Mouse (Mus musculus) cerebellum, postnatal 10 days (tissue): ENCODE data around the gene Krt36.

Source experiments
- DNase-seq, 2 experiments: peaks; one replicate each; pipeline ENCODE4 v3.0.0; 2021; ENCODE audit warnings: mixed read lengths in 2 of 2

The Krt36 gene

DNA sequence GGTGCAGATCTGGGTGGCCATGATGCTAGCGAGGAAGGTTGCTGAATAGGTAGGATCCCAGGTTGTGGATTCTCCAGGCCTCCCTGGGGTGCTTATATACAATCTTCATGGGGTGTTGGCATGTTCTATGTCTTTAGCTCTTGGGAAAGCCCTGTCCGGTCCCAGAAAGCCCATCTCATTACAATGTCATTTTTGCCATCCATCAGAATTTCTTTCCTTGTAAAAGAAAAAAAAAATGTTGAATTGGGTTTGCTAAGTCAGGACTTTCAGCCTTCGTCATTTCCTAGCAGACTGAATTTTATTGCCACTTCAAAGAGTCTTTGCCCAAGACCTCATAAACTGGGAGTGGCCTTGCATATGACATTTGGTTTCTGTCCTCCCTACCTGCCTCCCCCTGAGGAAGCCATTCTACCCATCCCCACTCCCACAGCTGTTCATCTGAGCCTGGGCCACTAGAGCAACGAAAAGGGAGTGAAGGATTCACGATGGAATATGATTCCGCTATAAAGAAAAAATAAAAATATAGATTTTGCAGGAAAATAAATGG lies at the start of gene Krt36:
TSS of gene Krt36 (minus strand) at position 51 of the 547 bp plus-strand sequence.
- no peak for DNase-seq

DNA sequence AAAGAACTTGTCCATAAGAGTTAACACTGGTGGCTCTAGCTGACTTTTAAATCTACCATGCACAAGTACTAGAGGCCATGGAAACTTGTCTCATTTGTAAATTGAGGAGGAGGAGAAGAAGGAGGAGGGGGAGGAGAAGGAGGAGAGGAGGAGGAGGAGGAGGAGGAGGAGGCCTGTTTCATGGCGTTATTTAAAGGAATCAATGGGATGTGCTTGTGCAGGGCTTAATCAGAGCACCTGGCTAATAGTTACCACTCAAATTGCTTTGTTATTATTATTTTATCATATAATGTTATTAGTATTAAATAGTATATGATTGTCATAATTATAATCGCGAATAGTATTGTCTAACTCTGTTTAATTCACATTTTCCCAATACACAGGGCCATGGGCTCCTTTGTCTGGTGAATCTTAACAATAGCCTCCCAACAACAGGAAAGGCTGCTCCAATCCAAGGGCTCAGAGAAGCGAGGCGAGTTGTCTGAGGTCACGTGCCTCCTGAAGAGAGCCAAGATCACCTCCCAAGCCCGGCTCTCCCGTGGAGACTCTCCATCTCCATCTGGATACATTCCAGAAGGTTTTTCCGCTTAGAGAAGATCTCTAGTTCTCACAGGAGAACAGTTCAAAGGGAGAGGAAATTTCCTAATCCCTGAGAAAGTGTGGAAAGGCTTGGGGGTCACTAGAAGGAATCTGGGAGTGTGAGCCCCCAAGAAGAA lies 43.3 kb upstream of the Krt36 start, which contains the start of gene Krt19:
TSS of gene Krt19 (minus strand) at position 51 of the 716 bp plus-strand sequence.
- peak; percentile 56 to 60 for DNase-seq

GRCm38 (mm10) chr11:100147566-100148353 lies 42.3 kb upstream of the Krt36 start:
- no peak for DNase-seq

- DNase-seq: no peak
These were observed 40.6 kb upstream of the Krt36 start for GRCm38 (mm10) chr11:100145858-100146560.

DNA sequence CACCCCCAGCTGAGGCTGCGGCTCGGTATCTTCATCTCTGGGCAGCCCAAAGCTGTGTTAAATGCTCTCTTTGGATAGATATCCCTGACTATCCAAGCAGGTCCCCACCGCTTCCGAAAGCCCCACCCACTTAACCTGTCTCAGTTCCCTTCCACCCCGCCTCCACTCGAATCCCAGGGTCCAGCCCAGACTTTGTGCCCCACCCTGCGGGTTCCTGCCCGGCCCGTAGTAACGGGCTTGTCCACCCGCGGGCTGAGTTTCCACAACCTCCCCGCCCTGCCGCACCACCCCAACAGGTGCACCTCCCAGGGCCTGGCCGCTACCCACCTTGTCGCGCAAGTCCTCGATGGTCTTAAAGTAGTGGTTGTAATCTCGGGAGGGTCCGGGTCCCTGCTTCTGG lies 39.7 kb upstream of the Krt36 start:
- no peak for DNase-seq

GRCm38 (mm10) chr11:100140966-100141365 lies 35.5 kb upstream of the Krt36 start:
- DNase-seq: peak; percentile 15 to 32

- no peak for DNase-seq
These were observed 34.0 kb upstream of the Krt36 start for GRCm38 (mm10) chr11:100139391-100139790.

DNA sequence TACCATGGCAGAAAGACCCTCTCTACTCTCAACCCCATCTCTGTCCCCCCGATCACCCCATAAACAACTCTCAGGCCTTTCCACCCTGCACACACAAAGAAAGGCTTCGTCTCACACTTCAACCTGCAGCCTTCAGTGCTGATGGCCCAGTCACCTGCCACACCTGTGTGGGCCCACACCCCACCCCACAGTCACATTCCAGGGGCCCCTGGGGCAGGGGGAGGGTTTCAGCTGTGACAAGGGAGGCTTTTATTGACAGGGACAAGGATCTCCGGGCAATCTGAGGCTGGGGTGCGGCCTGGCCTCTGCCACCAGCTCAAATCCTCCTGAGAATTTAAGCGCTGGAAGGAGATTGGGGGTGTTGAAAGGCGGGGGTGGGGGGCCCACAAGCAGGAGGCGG lies 33.4 kb upstream of the Krt36 start:
- DNase-seq: no peak

GRCm38 (mm10) chr11:100137693-100138092 lies 32.3 kb upstream of the Krt36 start:
- DNase-seq: peak; percentile 19 to 34

GRCm38 (mm10) chr11:100136559-100136958 lies 31.1 kb upstream of the Krt36 start:
- DNase-seq: no peak

GRCm38 (mm10) chr11:100135731-100136130 lies 30.3 kb upstream of the Krt36 start, which contains the start of gene Krt15:
Krt15 (minus strand) TSS chr11:100135928.
- no peak for DNase-seq

- DNase-seq: peak; percentile 51 to 62
These were observed 19.5 kb upstream of the Krt36 start for GRCm38 (mm10) chr11:100124901-100125300.

- no peak for DNase-seq
These were observed 16.0 kb upstream of the Krt36 start, which contains the start of gene Krt13 for GRCm38 (mm10) chr11:100121466-100121865. Krt13 (minus strand) TSS chr11:100121566.

DNA sequence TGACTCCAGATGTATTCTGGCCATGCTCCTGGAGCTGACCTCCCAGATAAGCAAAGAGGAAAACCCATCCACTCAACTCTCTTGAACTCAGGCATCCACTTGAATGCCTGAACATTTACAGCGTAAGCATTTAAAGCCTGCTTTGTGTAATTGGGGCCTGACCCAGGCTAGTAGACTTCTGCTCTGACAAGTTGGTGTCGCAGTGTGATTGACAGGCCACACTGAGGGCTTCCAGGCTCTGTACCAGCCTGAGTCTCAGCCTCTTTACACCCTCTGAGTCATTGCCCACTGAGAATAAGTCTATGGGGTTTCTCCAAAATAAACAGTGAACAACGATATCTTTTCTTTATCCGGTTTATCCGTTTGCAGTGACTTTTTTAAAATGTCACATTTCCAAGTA lies 14.9 kb upstream of the Krt36 start:
- no peak for DNase-seq

- no peak for DNase-seq
These were observed 8.3 kb upstream of the Krt36 start for GRCm38 (mm10) chr11:100113742-100114029.

DNA sequence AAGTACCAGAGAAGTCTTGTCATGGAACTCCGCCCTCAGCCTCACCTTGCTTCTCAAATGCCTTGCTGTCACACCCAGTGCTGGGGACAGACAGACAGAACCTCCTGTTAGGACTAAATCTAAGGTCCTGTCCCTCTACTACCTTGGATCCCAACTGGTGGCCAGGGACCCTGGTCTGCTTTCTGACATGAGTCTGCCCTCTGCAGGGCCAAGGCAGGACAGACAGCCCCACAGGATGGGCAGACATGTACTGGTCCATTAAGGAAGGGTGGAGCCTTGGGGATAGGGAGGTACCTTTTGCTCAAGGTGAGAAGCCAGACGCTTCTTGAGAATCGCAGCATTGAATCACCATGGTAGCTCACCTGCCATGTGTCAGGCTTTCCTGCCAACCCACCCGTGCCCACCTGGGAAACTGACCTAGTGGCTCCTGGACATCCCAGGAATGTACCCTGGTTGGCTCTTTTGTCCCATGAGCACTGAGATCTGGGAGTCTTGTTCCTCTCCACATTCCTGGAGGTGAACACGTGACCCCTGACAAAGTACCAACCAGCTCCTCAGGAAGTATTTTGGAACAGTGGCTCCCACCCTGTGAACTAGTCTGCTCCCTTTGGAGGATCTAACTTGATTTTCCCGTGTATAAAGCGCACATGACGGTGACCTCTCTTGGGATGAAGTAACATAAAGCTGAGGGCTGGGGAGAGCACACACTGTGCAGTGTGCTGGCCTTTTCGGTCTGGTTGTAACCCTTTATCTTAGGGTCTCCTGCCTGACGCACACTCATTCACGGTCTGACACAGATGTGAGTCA lies 7.7 kb upstream of the Krt36 start:
- no peak for DNase-seq

GRCm38 (mm10) chr11:100102693-100103429 lies 2.6 kb downstream of the Krt36 start:
- DNase-seq: no peak

GRCm38 (mm10) chr11:100100391-100100790 lies 5.0 kb downstream of the Krt36 start:
- DNase-seq: peak; percentile 26 to 47

DNA sequence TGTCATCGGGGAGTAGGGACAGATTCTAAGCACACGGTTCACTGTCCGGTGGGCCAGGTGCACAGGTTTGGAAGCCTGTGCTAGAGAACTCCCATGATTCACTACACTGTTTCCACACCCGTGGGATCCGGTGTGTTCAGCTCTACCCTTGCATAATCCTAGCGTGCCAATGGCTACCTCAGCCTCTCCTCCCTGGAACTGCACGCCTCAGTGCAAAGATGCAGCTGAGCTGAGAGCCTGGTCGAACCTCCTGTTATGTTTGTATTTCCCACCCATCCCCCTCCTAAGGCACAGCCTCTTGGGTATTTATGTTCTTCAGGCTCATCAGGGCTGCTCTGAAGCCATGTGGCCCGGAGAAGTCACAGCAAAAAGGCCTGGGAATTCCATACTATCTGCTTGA lies 7.6 kb downstream of the Krt36 start:
- DNase-seq: no peak

- DNase-seq: no peak
These were observed 9.3 kb downstream of the Krt36 start, which contains the start of gene Krt35 for GRCm38 (mm10) chr11:100096141-100096540. Krt35 (minus strand) TSS chr11:100096241.

GRCm38 (mm10) chr11:100088378-100089025 lies 16.9 kb downstream of the Krt36 start:
- no peak for DNase-seq
